Comparison of ENCODE assay signal across 8 mouse cellular contexts in genomic region chr1:24367570-24368517, GRCm38 (mm10).
DNase-seq lines count a peak whose midpoint lies in the region; ATAC-seq and TF ChIP-seq lines count a peak whose summit lies in the region.

No protein-coding gene starts in this region.

- ATAC-seq in embryonic facial prominence, embryonic 14.5 days (ENCODE audit: low read depth) = no peak
- no peak for ATAC-seq in kidney, postnatal 0 days (replicated peaks; ENCODE audit: low FRiP score, low read depth)

- no peak overlapping the region for H3K27ac ChIP-seq in heart, adult 2 months
- H3K27ac ChIP-seq in embryonic facial prominence, embryonic 14.5 days (replicated peaks; ENCODE audit: low read depth, low read length) = no peak overlapping the region
- H3K27ac ChIP-seq in kidney, postnatal 0 days = no peak overlapping the region
- no peak overlapping the region for H3K27ac ChIP-seq in thymus, adult 2 months (ENCODE audit: control insufficient read depth, insufficient read depth, low read length)

- no peak overlapping the region for H3K4me3 ChIP-seq in heart, adult 2 months
- no peak overlapping the region for H3K4me3 ChIP-seq in embryonic facial prominence, embryonic 14.5 days (ENCODE audit: low read depth, low read length)
- no peak overlapping the region for H3K4me3 ChIP-seq in kidney, postnatal 0 days (replicated peaks; ENCODE audit: low read depth, low read length)
- H3K4me3 ChIP-seq in myocyte = no peak overlapping the region
- no peak overlapping the region for H3K4me3 ChIP-seq in thymus, adult 2 months (ENCODE audit: control insufficient read depth, insufficient read depth, low read length)

- DNase-seq in heart, adult 2 months = peak in 1 of 2 experiments; percentile 29
- DNase-seq in heart, adult 8-10 months (ENCODE audit: low spot score) = no peak
- peak; percentile 14 for DNase-seq in urinary bladder, postnatal 14 days (ENCODE audit: low spot score)
- DNase-seq in urinary bladder, postnatal 36 days (ENCODE audit: low spot score in 2 of 2) = no peak
- DNase-seq in embryonic facial prominence, embryonic 14.5 days (ENCODE audit: low spot score) = peak; percentile 26
- peak; percentile 85 for DNase-seq in kidney, postnatal 0 days (ENCODE audit: low spot score)
- no peak for DNase-seq in thymus, adult 2 months

- TF ChIP-seq CTCF in heart, adult 2 months (IDR thresholded peaks at IDR 0.05) = peak; percentile 77
- peak; percentile 75 for TF ChIP-seq CTCF in kidney, postnatal 0 days (IDR thresholded peaks at IDR 0.05; ENCODE audit: low read depth)
- TF ChIP-seq CTCF in thymus, adult 2 months (IDR thresholded peaks at IDR 0.05; ENCODE audit: borderline replicate concordance, control insufficient read depth, extremely low read depth, insufficient read depth, low read length, poor library complexity) = no peak

- no peak for TF ChIP-seq POLR2A in heart, adult 2 months (IDR thresholded peaks at IDR 0.05; ENCODE audit: insufficient read depth, low read depth, low read length)
- no peak for TF ChIP-seq POLR2A in myocyte (IDR thresholded peaks at IDR 0.05; ENCODE audit: insufficient read length, low read depth)
- TF ChIP-seq POLR2A in thymus, adult 2 months (IDR thresholded peaks at IDR 0.05; ENCODE audit: control insufficient read depth, extremely low read depth, insufficient read depth, low read length, poor library complexity) = no peak

- no peaks in the 10 kb centered on the region for H3K4me1 ChIP-seq in heart, adult 2 months (ENCODE audit: control insufficient read depth, insufficient read depth, low read length)
- 0 out of 2 replicates have a peak, but pooled peaks cover 3% of the 10 kb centered on the region for H3K4me1 ChIP-seq in embryonic facial prominence, embryonic 14.5 days (ENCODE audit: control insufficient read depth, insufficient read depth, low read length)
- no peaks in the 10 kb centered on the region for H3K4me1 ChIP-seq in kidney, postnatal 0 days (replicated peaks; ENCODE audit: insufficient read depth, low read length)
- no peaks in the 10 kb centered on the region for H3K4me1 ChIP-seq in thymus, adult 2 months (replicated peaks; ENCODE audit: control insufficient read depth, insufficient read depth, low read length)

- H3K79me2 ChIP-seq in heart, adult 2 months (replicated peaks; ENCODE audit: control insufficient read depth, insufficient read depth, low read length) = no peaks in the 10 kb centered on the region
- no peaks in the 10 kb centered on the region for H3K79me2 ChIP-seq in myocyte (ENCODE audit: control insufficient read depth, insufficient read depth)

- H3K9me3 ChIP-seq in embryonic facial prominence, embryonic 14.5 days (ENCODE audit: control insufficient read depth, low read length) = no peaks in the 10 kb centered on the region
- no peaks in the 10 kb centered on the region for H3K9me3 ChIP-seq in kidney, postnatal 0 days (replicated peaks; ENCODE audit: low read length)

- no peak overlapping the region for H3ac ChIP-seq in myocyte (ENCODE audit: control insufficient read depth, insufficient read length)

- H3K27me3 ChIP-seq in heart, adult 2 months (ENCODE audit: control insufficient read depth, insufficient read depth, low read length) = no peaks in the 10 kb centered on the region
- H3K27me3 ChIP-seq in embryonic facial prominence, embryonic 14.5 days (replicated peaks; ENCODE audit: control insufficient read depth, insufficient read depth, low read length) = no peaks in the 10 kb centered on the region
- H3K27me3 ChIP-seq in kidney, postnatal 0 days (ENCODE audit: insufficient read depth, low read length) = no peaks in the 10 kb centered on the region
- H3K27me3 ChIP-seq in myocyte (ENCODE audit: control insufficient read depth, insufficient read depth, insufficient read length) = no peaks in the 10 kb centered on the region
- no peaks in the 10 kb centered on the region for H3K27me3 ChIP-seq in thymus, adult 2 months (ENCODE audit: control insufficient read depth, insufficient read depth, low read length)

- WGBS in heart, adult 2 months = 42% methylated on average over 19 of the region's 19 CpGs
- WGBS in embryonic facial prominence, embryonic 14.5 days = 47% methylated on average over 19 of the region's 19 CpGs
- WGBS in kidney, postnatal 0 days = 18% methylated on average over 19 of the region's 19 CpGs
- WGBS in thymus, adult 2 months = 57% methylated on average over 19 of the region's 19 CpGs

- H3K9ac ChIP-seq in heart, adult 2 months (ENCODE audit: low read depth, low read length) = no peak overlapping the region
- no peak overlapping the region for H3K9ac ChIP-seq in embryonic facial prominence, embryonic 14.5 days (ENCODE audit: low read depth, low read length)
- H3K9ac ChIP-seq in kidney, postnatal 0 days (ENCODE audit: low read depth, low read length) = no peak overlapping the region

- no peak for TF ChIP-seq EP300 in heart, adult 2 months (IDR thresholded peaks at IDR 0.05; ENCODE audit: insufficient read depth, low read depth, low read length)

- H3K4me2 ChIP-seq in embryonic facial prominence, embryonic 14.5 days (ENCODE audit: low read depth, low read length) = peak overlapping the region; percentile 43
- H3K4me2 ChIP-seq in kidney, postnatal 0 days (ENCODE audit: low read length) = peak overlapping the region; percentile 50
- peak overlapping the region; percentile 50 for H3K4me2 ChIP-seq in myocyte (ENCODE audit: low read depth)

- intact Hi-C loops in heart, adult 2 months (cut with DNase I) = loop anchor here (5.0 kb wide), 1 partner anchor 264 kb away; no protein-coding TSS in a partner anchor

- H3K36me3 ChIP-seq in heart, adult 2 months (ENCODE audit: control insufficient read depth, insufficient read depth, low read length) = no peaks in the 10 kb centered on the region
- H3K36me3 ChIP-seq in embryonic facial prominence, embryonic 14.5 days (ENCODE audit: control insufficient read depth, insufficient read depth, low read length) = no peaks in the 10 kb centered on the region
- H3K36me3 ChIP-seq in kidney, postnatal 0 days (ENCODE audit: insufficient read depth, low read length) = no peaks in the 10 kb centered on the region
- H3K36me3 ChIP-seq in myocyte (ENCODE audit: control insufficient read depth, insufficient read depth) = no peaks in the 10 kb centered on the region
- no peaks in the 10 kb centered on the region for H3K36me3 ChIP-seq in thymus, adult 2 months (ENCODE audit: control insufficient read depth, insufficient read depth, low read length)

TF ChIP-seq in myocyte, 11 proteins besides CTCF, POLR2A, EP300 and RAD21:
- TF ChIP-seq MYOD1 (IDR thresholded peaks at IDR 0.05; ENCODE audit: control insufficient read depth in 1 of 3, insufficient read length in 2 of 3, low read depth in 2 of 3) (no peak), CEBPB (IDR thresholded peaks at IDR 0.05; ENCODE audit: insufficient read depth, poor library complexity, severe bottlenecking) (no peak), USF1 (IDR thresholded peaks at IDR 0.05; ENCODE audit: low read depth) (no peak), MYOG (IDR thresholded peaks at IDR 0.05; ENCODE audit: control insufficient read depth in 1 of 3, insufficient read depth in 1 of 3, insufficient read length in 2 of 3, low read depth in 2 of 3) (no peak), SRF (IDR thresholded peaks at IDR 0.05; ENCODE audit: control insufficient read depth, insufficient read length, low read depth) (no peak), E2F4 (IDR thresholded peaks at IDR 0.05; ENCODE audit: insufficient read depth) (no peak), TCF12 (IDR thresholded peaks at IDR 0.05; ENCODE audit: insufficient read depth, poor library complexity, severe bottlenecking) (no peak), MAX (IDR thresholded peaks at IDR 0.05; ENCODE audit: low read depth) (no peak), TCF3 (IDR thresholded peaks at IDR 0.05; ENCODE audit: insufficient read length, low read depth) (no peak), POLR2AphosphoS2 (IDR thresholded peaks at IDR 0.05; ENCODE audit: insufficient read length, low read depth) (no peak), REST (IDR thresholded peaks at IDR 0.05; ENCODE audit: insufficient read depth, insufficient read length) (no peak)

Comparison
In these comparisons a context has a peak if more than half of its experiments do, and no peak if none do; other contexts are left out.
1. DNase-seq: peak in urinary bladder, postnatal 14 days (single experiment), embryonic facial prominence, embryonic 14.5 days (single experiment) and kidney, postnatal 0 days (single experiment); none in heart, adult 8-10 months (single experiment), urinary bladder, postnatal 36 days (0 of 2) and thymus, adult 2 months (single experiment).
2. Peak in every context shown above with its lines, with median percentiles within 50 percentile points of each other: H3K4me2 ChIP-seq.